Mouse (Mus musculus) adrenal gland, postnatal 25 days (tissue): ENCODE data around the gene Ddi2. TPM values are rescaled to one million over a fixed set of nuclear protein-coding genes. Genes with fewer than 3 reads are reported as not detected.

Experiments
- total RNA-seq: library from RNA; stranded (reverse); gene quantifications from 2 replicates; pipeline ENCODE4 v1.2.3, GENCODE M21; 2021

Gene Ddi2
- total RNA-seq, 1 experiment from 2014 or later, result 62.1 TPM

Other genes with a start within 250 kb of the Ddi2 start
- gene Spen, start 184.8 kb downstream of the Ddi2 start, total RNA-seq, result 70.0 and 79.4 TPM in 2 replicates
- gene Fblim1, start 117.3 kb downstream of the Ddi2 start, total RNA-seq, result 9.5 and 12.7 TPM in 2 replicates
- gene Tmem82, start 104.8 kb downstream of the Ddi2 start, total RNA-seq, result 0.64 and 2.0 TPM in 2 replicates
- gene Slc25a34, start 99.6 kb downstream of the Ddi2 start, total RNA-seq, result 2.7 TPM in 2 replicates
- gene Plekhm2, start 58.5 kb downstream of the Ddi2 start, total RNA-seq, result 54.7 and 61.0 TPM in 2 replicates
- 18.5 TPM in 1 of 2 replicates, not detected in the other for gene Rsc1a1, start 37.8 kb downstream of the Ddi2 start, total RNA-seq
- 45.1 and 50.4 TPM in 2 replicates for gene Agmat, start 23.3 kb upstream of the Ddi2 start, total RNA-seq
- 25.3 and 32.2 TPM in 2 replicates for gene Dnajc16, start 67.5 kb upstream of the Ddi2 start, total RNA-seq
- 21.3 and 32.3 TPM in 2 replicates for gene Casp9, start 70.2 kb upstream of the Ddi2 start, total RNA-seq
- gene Cela2a, start 102.7 kb upstream of the Ddi2 start, total RNA-seq, result 0.52 TPM in 1 of 2 replicates, not detected in the other
- gene Ctrc, start 122.9 kb upstream of the Ddi2 start, total RNA-seq, result not detected in 2 replicates
- gene Efhd2, start 151.5 kb upstream of the Ddi2 start, total RNA-seq, result 20.9 and 30.8 TPM in 2 replicates